Mouse (Mus musculus) CH12.LX (cell line): Measurements from ENCODE around the gene Dbndd2. TPM values are rescaled to one million over a fixed set of nuclear protein-coding genes. Genes with fewer than 3 reads are reported as not detected.

ENCODE experiments used
- DNase-seq: peaks from one replicate; pipeline ENCODE4 v3.0.0-alpha.2; 2013; ENCODE audit errors: extremely low read depth
- H3K27ac ChIP-seq: 2 replicates; pipeline ENCODE4 v1.5.1; 2012; ENCODE audit warnings: low read depth, mild to moderate bottlenecking, control low read depth, moderate library complexity; ENCODE audit not compliant: insufficient read depth
- H3K27me3 ChIP-seq: replicated peaks from 2 replicates; pipeline ENCODE3; 2012; ENCODE audit warnings: inconsistent platforms
- H3K36me3 ChIP-seq, 2 experiments: replicated peaks in 1 of 2; 2 replicates each; pipeline versions ENCODE3 to v1.6.1; 2012; ENCODE audit warnings: inconsistent platforms in 1 of 2, low read length in 1 of 2, mild to moderate bottlenecking in 1 of 2, mixed read lengths in 1 of 2, moderate library complexity in 1 of 2; ENCODE audit not compliant: control insufficient read depth in 1 of 2, insufficient read depth in 1 of 2
- H3K4me1 ChIP-seq, 2 experiments: 2 replicates each; pipeline ENCODE4 v1.6.1; 2012; ENCODE audit warnings: inconsistent platforms in 1 of 2, moderate library complexity in 1 of 2; ENCODE audit not compliant: insufficient read depth in 2 of 2, control insufficient read depth in 1 of 2
- H3K4me2 ChIP-seq: 2 replicates; pipeline ENCODE4 v1.6.1; 2012; ENCODE audit warnings: low read depth, mild to moderate bottlenecking, control low read depth; ENCODE audit not compliant: poor library complexity, insufficient read depth, severe bottlenecking
- H3K4me3 ChIP-seq, 3 experiments: fragments of 150-350 bp in 1 of 3; sonication (generic) in 1 of 3; replicated peaks in 1 of 3; 2 replicates each; pipeline versions ENCODE3 to v1.5.1; 2011 to 2012; ENCODE audit warnings: low read depth in 2 of 3, low read length in 2 of 3, mild to moderate bottlenecking in 2 of 3, moderate library complexity in 2 of 3, control low read depth in 1 of 3, improper control_type of control experiment in 1 of 3, inconsistent platforms in 1 of 3, mixed read lengths in 1 of 3; ENCODE audit not compliant: poor library complexity in 1 of 3
- H3K79me2 ChIP-seq: replicated peaks from 2 replicates; pipeline ENCODE4 v1.6.1; 2012; ENCODE audit warnings: mild to moderate bottlenecking, moderate library complexity; ENCODE audit not compliant: control insufficient read depth, poor library complexity, insufficient read depth, severe bottlenecking; ENCODE audit errors: extremely low read depth
- H3K9ac ChIP-seq: 2 replicates; pipeline ENCODE4 v1.6.1; 2012; ENCODE audit warnings: low read depth, mild to moderate bottlenecking, control low read depth, moderate library complexity; ENCODE audit not compliant: insufficient read depth
- H3K9me3 ChIP-seq: replicated peaks from 2 replicates; pipeline ENCODE3; 2012; ENCODE audit warnings: low read length, inconsistent platforms, mixed read lengths
- BHLHE40 ChIP-seq: IDR thresholded peaks from 2 replicates; pipeline ENCODE4 v1.6.1; 2011; ENCODE audit warnings: mild to moderate bottlenecking, low read depth, low read length, improper control_type of control experiment
- CHD1 ChIP-seq: IDR thresholded peaks from 2 replicates; pipeline ENCODE4 v1.6.1; 2012; ENCODE audit warnings: low read depth, low read length, improper control_type of control experiment, inconsistent platforms
- E2F4 ChIP-seq: IDR thresholded peaks from 2 replicates; pipeline ENCODE4 v1.6.1; 2011; ENCODE audit warnings: low read depth, low read length, improper control_type of control experiment; ENCODE audit not compliant: insufficient replicate concordance
- EP300 ChIP-seq: IDR thresholded peaks from 2 replicates; pipeline ENCODE4 v1.6.1; 2011; ENCODE audit warnings: low read length, improper control_type of control experiment
- ETS1 ChIP-seq: conservative IDR thresholded peaks from 2 replicates; pipeline ENCODE4 v1.6.1; 2012; ENCODE audit warnings: low read depth, mild to moderate bottlenecking, inconsistent platforms, low read length, improper control_type of control experiment, moderate library complexity
- GABPA ChIP-seq: IDR thresholded peaks from 2 replicates; pipeline ENCODE4 v1.6.1; 2012; ENCODE audit warnings: low read depth, low read length, improper control_type of control experiment, inconsistent platforms; ENCODE audit not compliant: insufficient replicate concordance
- JUND ChIP-seq: conservative IDR thresholded peaks from 2 replicates; pipeline ENCODE4 v1.6.1; 2011; ENCODE audit warnings: low read depth, low read length, improper control_type of control experiment
- MAFK ChIP-seq: IDR thresholded peaks from 2 replicates; pipeline ENCODE4 v1.6.1; 2011; ENCODE audit warnings: low read length, improper control_type of control experiment; ENCODE audit not compliant: insufficient replicate concordance
- MEF2A ChIP-seq: IDR thresholded peaks from 2 replicates; pipeline ENCODE4 v1.6.1; 2014; ENCODE audit warnings: low read depth, mild to moderate bottlenecking, inconsistent platforms, low read length, improper control_type of control experiment, borderline replicate concordance
- MXI1 ChIP-seq: IDR thresholded peaks from 2 replicates; pipeline ENCODE4 v1.6.1; 2011; ENCODE audit warnings: mild to moderate bottlenecking, low read depth, low read length, improper control_type of control experiment
- NELFE ChIP-seq: IDR thresholded peaks from 2 replicates; pipeline ENCODE4 v1.6.1; 2011; ENCODE audit warnings: low read depth, low read length, improper control_type of control experiment
- POLR2AphosphoS2 ChIP-seq: IDR thresholded peaks from 2 replicates; pipeline ENCODE4 v1.6.1; 2011; ENCODE audit warnings: low read depth, low read length, improper control_type of control experiment
- RAD21 ChIP-seq: IDR thresholded peaks from 2 replicates; pipeline ENCODE4 v1.6.1; 2011; ENCODE audit warnings: low read depth, mild to moderate bottlenecking, low read length, improper control_type of control experiment, moderate library complexity
- TBP ChIP-seq: conservative IDR thresholded peaks from 2 replicates; pipeline ENCODE4 v1.6.1; 2011; ENCODE audit warnings: low read depth, low read length, improper control_type of control experiment
- USF1 ChIP-seq: IDR thresholded peaks from 2 replicates; pipeline ENCODE4 v1.6.1; 2014; ENCODE audit warnings: low read depth, mild to moderate bottlenecking, inconsistent platforms, low read length, improper control_type of control experiment
- USF2 ChIP-seq: conservative IDR thresholded peaks from 2 replicates; pipeline ENCODE4 v1.6.1; 2011; ENCODE audit warnings: low read depth, low read length, improper control_type of control experiment
- ZKSCAN1 ChIP-seq: IDR thresholded peaks from 2 replicates; pipeline ENCODE4 v1.6.1; 2012; ENCODE audit warnings: low read depth, inconsistent platforms, low read length, improper control_type of control experiment, borderline replicate concordance
- ZMIZ1 ChIP-seq: IDR thresholded peaks from 2 replicates; pipeline ENCODE4 v1.6.1; 2012; ENCODE audit warnings: low read depth, mild to moderate bottlenecking, inconsistent platforms, low read length, improper control_type of control experiment
- ZNF384 ChIP-seq: IDR thresholded peaks from 2 replicates; pipeline ENCODE4 v1.6.1; 2012; ENCODE audit warnings: low read depth, low read length, improper control_type of control experiment, inconsistent platforms
- dilution Hi-C: fragments of 300-500 bp; cut with MboI; formaldehyde crosslinking; loops from 2 replicates; pipeline ENCODE4 v1.14.3; 2020; ENCODE audit warnings: low sequenced_read_pairs; ENCODE audit not compliant: extremely low pct_unique_long_range_greater_than_20kb, extremely low pct_ligation_motif_present
- in situ Hi-C: fragments of 300-500 bp; cut with MboI; formaldehyde crosslinking; loops from 3 replicates; pipeline ENCODE4 v1.14.3; 2019; ENCODE audit warnings: low sequenced_read_pairs, low pct_ligation_motif_present, low pct_unique_long_range_greater_than_20kb, mixed read lengths
- polyA plus RNA-seq: library from polyadenylated mRNA; unstranded; fragments of >175 nt; gene quantifications from 2 replicates; pipeline ENCODE4 v1.2.1, GENCODE M21; 2012; ENCODE audit warnings: low read depth; ENCODE audit not compliant: insufficient read length
- total RNA-seq, 2 experiments: library from RNA; depleted of rRNA; stranded (reverse); fragments of 300-350 nt in 1 of 2; fragments of >200 nt in 1 of 2; gene quantifications; 2 replicates each; pipeline ENCODE4 v1.2.3; 2012 to 2014

Gene Dbndd2
- total and polyA plus RNA-seq, 3 experiments: 0.53 to 5.7 TPM; not detected in 1

DNA sequence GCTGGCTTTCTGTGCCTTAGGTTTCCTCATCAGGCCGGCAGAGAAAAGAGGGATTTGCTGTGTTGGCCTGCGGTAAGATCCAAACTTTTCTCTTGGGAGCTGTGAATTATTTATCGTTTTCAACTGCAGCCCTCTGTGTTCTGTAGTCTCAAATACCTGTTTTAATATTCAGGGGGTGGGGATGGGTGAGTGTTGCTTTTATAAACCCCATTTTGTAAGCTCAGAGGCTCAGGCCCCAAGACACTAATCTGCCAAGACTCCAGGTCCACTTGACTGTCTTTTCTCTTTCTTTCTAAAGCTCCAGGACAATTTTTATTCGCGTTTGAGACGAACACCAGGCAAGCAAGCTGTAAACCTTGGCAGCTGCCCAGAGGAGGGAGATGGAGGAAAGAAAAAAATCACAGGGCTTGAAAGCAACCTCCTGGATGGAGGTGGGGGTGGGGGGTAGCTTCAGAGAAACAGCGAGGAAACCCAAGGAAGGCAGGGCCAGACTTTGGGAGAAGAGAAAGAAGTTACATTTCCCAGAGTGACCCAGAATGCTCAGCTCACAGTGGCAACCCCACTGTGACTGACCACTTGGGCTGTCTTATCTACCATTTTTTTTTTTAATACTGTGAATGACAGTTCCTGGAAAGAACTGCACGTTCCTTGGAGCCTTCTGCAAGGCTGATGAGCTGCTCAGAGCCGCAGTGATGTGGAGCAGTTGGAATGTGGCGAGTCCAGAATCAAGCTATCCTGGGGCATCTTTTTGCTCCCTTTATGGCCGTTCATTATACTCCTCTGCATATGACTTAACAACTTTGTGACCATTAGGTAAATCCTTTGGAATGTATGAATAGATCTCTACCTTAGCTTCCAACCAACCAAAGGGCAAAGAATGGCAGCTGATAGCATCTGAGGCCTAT is 32.6 kb downstream of the Dbndd2 start:
- no peak overlapping the region for H3K9ac ChIP-seq
- H3K4me2 ChIP-seq: no peak overlapping the region
- H3K79me2 ChIP-seq: no peaks in the 10 kb centered on the region
- H3K36me3 ChIP-seq: no peaks in the 10 kb centered on the region
- TF ChIP-seq MXI1 (no peak), ETS1 (no peak), RAD21 (no peak)
- H3K4me3 ChIP-seq: no peak overlapping the region
- peaks cover 2 to 25% of the 10 kb centered on the region in 2 experiments for H3K4me1 ChIP-seq
- H3K27ac ChIP-seq: no peak overlapping the region
- H3K9me3 ChIP-seq: peaks cover 16% of the 10 kb centered on the region
- in situ Hi-C loops: loop anchor here (5.0 kb wide), 1 partner anchor 111 kb away; the partner anchor contains the start of gene Matn4
- no peak for DNase-seq
- dilution Hi-C loops: no loop called here
- H3K27me3 ChIP-seq: peaks cover 9% of the 10 kb centered on the region

DNA sequence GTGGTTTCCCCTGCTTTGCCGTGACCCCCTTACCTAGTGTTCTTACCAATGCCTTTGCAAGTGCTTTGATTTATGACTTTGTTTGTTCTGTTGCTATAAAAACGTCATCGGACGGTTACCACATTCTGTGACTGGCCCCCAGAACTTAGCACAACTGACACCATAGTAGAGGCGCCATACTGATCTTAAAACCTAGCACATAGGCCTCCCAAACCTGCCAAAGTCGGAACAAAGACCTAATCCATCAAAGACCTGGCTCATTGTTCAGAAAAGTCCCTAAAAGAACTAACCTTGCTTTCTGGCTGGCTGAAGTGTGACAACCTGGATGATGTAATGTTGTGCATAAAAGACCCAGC is 33.2 kb downstream of the Dbndd2 start:
- Histone ChIP-seq H3K4me2 (no peak overlapping the region), H3K27me3 (peaks cover 9% of the 10 kb centered on the region), H3K9ac (no peak overlapping the region), H3K27ac (no peak overlapping the region), H3K4me1 (peaks cover 2 to 25% of the 10 kb centered on the region in 2 experiments), H3K36me3 (no peaks in the 10 kb centered on the region), H3K9me3 (peaks cover 19% of the 10 kb centered on the region), H3K4me3 (no peak overlapping the region), H3K79me2 (no peaks in the 10 kb centered on the region)
- in situ Hi-C loops (loop anchor here (5.0 kb wide), 1 partner anchor 112 kb away; the partner anchor contains the start of gene Matn4), dilution Hi-C loops (no loop called here)
- DNase-seq: no peak
- TF ChIP-seq MAFK (no peak), USF1 (no peak), JUND (no peak), ZKSCAN1 (no peak), ZMIZ1 (no peak), RAD21 (no peak), GABPA (no peak), EP300 (no peak), NELFE (no peak), USF2 (no peak), ZNF384 (no peak), E2F4 (no peak), TBP (no peak), BHLHE40 (no peak), POLR2AphosphoS2 (no peak), MXI1 (no peak), CHD1 (no peak), MEF2A (no peak)
